Mouse (Mus musculus) hindbrain, postnatal 0 days (tissue): Measurements from ENCODE around the gene Cela2a. TPM values are rescaled to one million over a fixed set of nuclear protein-coding genes. Genes with fewer than 3 reads are reported as not detected.
A peak's percentile ranks its signal among the peaks of the same experiment; 100 is the strongest.

Experiments
- ATAC-seq: fragments of 200-750 bp; cut with Nextera tagmentation; 2 replicates; pipeline ENCODE4 v1.8.0; 2017; ENCODE audit warnings: mild to moderate bottlenecking, moderate TSS enrichment, moderate library complexity
- DNase-seq: peaks from one replicate; pipeline ENCODE4 v3.0.0-alpha.2; 2015; ENCODE audit warnings: low spot score
- H3K27ac ChIP-seq: fragments of 300-500 bp; sonication (generic); 2 replicates; pipeline ENCODE4 v1.5.1; 2014; ENCODE audit warnings: mild to moderate bottlenecking
- H3K27me3 ChIP-seq: fragments of 300-500 bp; sonication (generic); 2 replicates; pipeline ENCODE4 v1.6.1; 2014; ENCODE audit warnings: low read length, mixed read lengths; ENCODE audit not compliant: insufficient read depth
- H3K36me3 ChIP-seq: fragments of 300-500 bp; sonication (generic); 2 replicates; pipeline ENCODE4 v1.6.1; 2014; ENCODE audit warnings: low read length, mixed read lengths; ENCODE audit not compliant: insufficient read depth
- H3K4me1 ChIP-seq: fragments of 300-500 bp; sonication (generic); 2 replicates; pipeline ENCODE4 v1.6.1; 2014; ENCODE audit warnings: antibody characterized with exemption, low read length, mixed read lengths; ENCODE audit not compliant: insufficient read depth
- H3K4me2 ChIP-seq: fragments of 300-500 bp; sonication (generic); 2 replicates; pipeline ENCODE4 v1.6.1; 2014; ENCODE audit warnings: low read depth, mild to moderate bottlenecking, low read length, moderate library complexity, mixed read lengths
- H3K4me3 ChIP-seq: fragments of 300-500 bp; sonication (generic); 2 replicates; pipeline ENCODE4 v1.5.1; 2014; ENCODE audit warnings: low read length
- H3K9ac ChIP-seq: fragments of 300-500 bp; sonication (generic); replicated peaks from 2 replicates; pipeline ENCODE4 v1.6.1; 2014; ENCODE audit warnings: mild to moderate bottlenecking, low read length, moderate library complexity, mixed read lengths
- H3K9me3 ChIP-seq: fragments of 300-500 bp; sonication (generic); 2 replicates; pipeline ENCODE4 v1.6.1; 2016; ENCODE audit warnings: low read length, mixed read lengths
- CTCF ChIP-seq: IDR thresholded peaks from 2 replicates; pipeline ENCODE4 v1.5.1; 2016; ENCODE audit warnings: antibody characterized with exemption, control low read depth, low read depth
- WGBS: fragments of 180-500 bp; shearing (Covaris S2); extraction: QIAGEN DNeasy Blood & Tissue Kit; methylation state at CpG from one replicate; pipeline ENCODE4 v1.1.7; 2014; 5-methylcytosine and 5-hydroxymethylcytosine counted together
- polyA plus RNA-seq: library from polyadenylated mRNA; unstranded; fragments of >200 nt; fragmentation: Nextera tagmentation; extraction: Ambion mirVana; gene quantifications from 2 replicates; pipeline ENCODE4 v1.2.1, GENCODE M21; 2015
- total RNA-seq: library from RNA; depleted of rRNA; stranded (reverse); fragments of >200 nt; gene quantifications from 2 replicates; pipeline ENCODE4 v1.2.3, GENCODE M21; 2014

Gene Cela2a
- total and polyA plus RNA-seq, 2 experiments from 2014 or later, result 0.26 TPM; not detected in 1

DNA sequence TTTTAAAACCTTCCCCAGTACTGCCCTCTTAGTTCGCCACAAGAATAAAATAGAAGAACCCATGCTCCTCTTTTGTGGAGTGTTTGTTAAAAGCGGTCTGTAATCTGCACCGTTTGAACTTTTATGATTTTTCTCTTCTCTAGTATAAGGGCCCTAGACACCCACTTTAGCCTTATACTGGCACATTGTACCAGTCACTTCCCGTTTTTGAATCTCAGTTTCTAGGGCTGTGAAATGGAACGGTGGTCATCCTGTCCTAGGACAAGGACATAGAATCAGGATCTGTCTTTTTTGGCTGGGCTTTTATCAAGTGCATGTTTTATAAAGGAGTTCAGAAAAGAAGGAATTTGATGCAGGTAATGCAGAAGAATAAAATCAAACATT, 31.8 kb downstream of the Cela2a start:
- H3K4me3 ChIP-seq, result peak overlapping the region; percentile 72
- no peaks in the 10 kb centered on the region for H3K27me3 ChIP-seq
- no peak for DNase-seq
- no peak for ATAC-seq
- peak overlapping the region; percentile 94 for H3K27ac ChIP-seq
- TF ChIP-seq CTCF, result no peak
- H3K4me2 ChIP-seq, result peak overlapping the region; percentile 65
- 8% methylated on average over 5 of the region's 5 CpGs for WGBS
- peak overlapping the region; percentile 68 for H3K9ac ChIP-seq
- peaks cover 11% of the 10 kb centered on the region for H3K4me1 ChIP-seq
- no peaks in the 10 kb centered on the region for H3K36me3 ChIP-seq
- H3K9me3 ChIP-seq, result no peaks in the 10 kb centered on the region

DNA sequence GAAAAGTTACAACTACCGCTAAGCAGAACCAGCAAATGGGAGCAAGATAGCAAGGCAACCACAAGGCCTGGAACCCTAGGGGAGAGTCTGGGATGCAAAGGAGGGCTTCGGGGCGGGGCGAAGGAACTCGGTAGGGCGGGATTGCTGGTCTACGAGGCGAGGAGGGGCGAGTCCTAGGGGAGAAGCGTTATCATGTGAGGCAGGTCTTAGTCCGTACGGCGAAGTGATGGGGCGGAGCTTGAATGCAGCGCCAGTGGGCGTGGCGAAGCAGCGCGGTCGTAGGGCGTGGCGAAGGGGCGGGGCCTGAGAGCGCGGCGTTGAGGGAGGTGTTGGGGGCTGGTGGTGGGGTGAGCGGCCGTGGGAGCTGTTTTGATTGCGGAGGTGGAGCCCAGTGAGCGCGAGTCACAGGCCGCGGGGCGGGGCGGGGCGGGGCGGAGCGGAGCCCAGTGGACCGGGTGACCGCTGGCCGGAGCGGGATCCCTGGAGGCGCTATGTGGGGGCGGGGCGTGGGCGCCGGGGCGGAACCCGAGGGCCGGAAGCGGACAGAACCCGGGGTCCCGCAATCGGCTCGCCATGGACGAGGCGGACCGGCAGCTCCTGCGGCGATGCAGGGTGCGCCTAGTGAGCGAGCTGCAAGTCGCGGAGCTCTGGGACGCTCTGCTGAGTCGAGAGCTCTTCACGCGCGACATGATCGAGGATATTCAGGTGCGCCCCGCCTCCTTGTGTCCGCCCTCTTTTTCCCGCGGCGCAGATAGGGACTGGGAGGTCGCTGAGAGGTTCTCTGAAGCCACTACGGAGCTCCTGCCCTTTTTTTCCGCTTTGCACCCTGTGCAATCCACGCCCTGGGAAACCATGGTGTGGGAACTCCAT, 32.4 kb downstream of the Cela2a start, which contains the start of gene Casp9:
Casp9 (plus strand) TSS at position 331 of the 870 bp plus-strand sequence.
- DNase-seq (peak; percentile 96), ATAC-seq (peak; percentile 84)
- H3K27ac ChIP-seq, result peak within 1 kb of the TSS; percentile 94
- under 1% methylated on average over 67 of the region's 80 CpGs for WGBS
- H3K4me1 ChIP-seq, result peaks cover 11% of the 10 kb centered on the region
- H3K9ac ChIP-seq, result peak within 1 kb of the TSS; percentile 68
- no peaks in the 10 kb centered on the region for H3K27me3 ChIP-seq
- peak within 1 kb of the TSS; percentile 72 for H3K4me3 ChIP-seq
- peak within 1 kb of the TSS; percentile 65 for H3K4me2 ChIP-seq
- no peak for TF ChIP-seq CTCF
- H3K9me3 ChIP-seq, result no peaks in the 10 kb centered on the region
- H3K36me3 ChIP-seq, result no peaks in the 10 kb centered on the region

DNA sequence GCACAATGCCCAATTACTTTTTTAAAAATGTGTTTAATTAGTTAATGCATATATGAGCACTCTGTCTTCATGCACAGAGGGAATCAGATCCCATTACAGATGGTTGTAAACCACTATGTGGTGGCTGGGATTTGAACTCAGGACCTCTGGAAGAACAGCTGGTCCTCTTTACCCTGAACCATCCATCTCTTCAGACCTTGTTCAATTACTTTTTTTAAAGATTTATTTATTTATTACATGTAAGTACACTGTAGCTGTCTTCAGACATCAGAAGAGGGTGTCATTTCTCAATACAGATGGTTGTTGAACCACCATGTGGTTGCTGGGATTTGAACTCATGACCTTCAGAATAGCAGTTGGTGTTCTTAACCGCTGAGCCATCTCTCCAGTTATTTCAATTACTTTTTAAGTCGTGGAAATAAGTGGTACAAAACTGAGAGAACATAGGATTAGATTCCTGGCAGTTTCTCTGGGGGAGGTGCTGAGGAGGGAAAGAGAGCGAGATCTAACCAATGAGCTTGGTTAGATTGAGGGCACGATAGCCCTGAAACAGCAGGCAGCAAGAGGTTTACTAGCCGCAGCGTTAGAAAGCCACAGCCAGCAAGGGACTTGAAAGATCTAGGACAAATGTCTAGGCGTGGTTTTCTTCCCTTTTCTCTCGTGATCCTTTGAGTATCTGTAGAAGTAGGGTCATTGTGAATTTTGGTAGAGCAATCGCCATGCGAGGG, 33.2 kb downstream of the Cela2a start:
- ATAC-seq (no peak), DNase-seq (no peak)
- 10% methylated on average over 10 of the region's 10 CpGs for WGBS
- no peak for TF ChIP-seq CTCF
- H3K27ac ChIP-seq, result peak overlapping the region; percentile 94
- H3K4me1 ChIP-seq, result peaks cover 11% of the 10 kb centered on the region
- H3K9ac ChIP-seq, result peak overlapping the region; percentile 68
- H3K27me3 ChIP-seq, result no peaks in the 10 kb centered on the region
- H3K9me3 ChIP-seq, result no peaks in the 10 kb centered on the region
- H3K4me2 ChIP-seq, result peak overlapping the region; percentile 65
- peak overlapping the region; percentile 72 for H3K4me3 ChIP-seq
- H3K36me3 ChIP-seq, result no peaks in the 10 kb centered on the region; the same call in 1 of the 2 replicates

DNA sequence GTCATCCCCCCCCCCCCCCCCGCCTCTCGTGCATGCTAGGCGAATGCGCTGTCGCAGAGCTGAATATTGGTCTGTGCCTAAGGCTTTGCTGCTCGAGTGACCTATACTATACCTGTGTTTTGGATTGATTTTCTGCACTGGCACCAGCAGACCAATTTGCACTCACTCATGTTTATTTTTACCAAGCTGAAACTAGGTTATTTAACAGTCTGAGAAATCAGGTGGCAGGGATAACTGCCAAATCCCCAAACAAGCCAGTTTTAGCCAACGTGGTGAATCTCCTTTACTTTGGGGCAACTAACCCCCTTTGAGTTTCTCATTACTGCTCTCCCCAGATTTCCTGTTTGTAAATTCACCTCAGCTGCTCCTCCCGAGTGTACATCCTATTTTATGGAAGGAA, 34.0 kb downstream of the Cela2a start:
- no peak for TF ChIP-seq CTCF
- Histone ChIP-seq H3K4me1 (peaks cover 11% of the 10 kb centered on the region), H3K9me3 (no peaks in the 10 kb centered on the region), H3K4me3 (no peak overlapping the region), H3K36me3 (no peaks in the 10 kb centered on the region; the same call in 1 of the 2 replicates), H3K4me2 (no peak overlapping the region), H3K27ac (peak overlapping the region; percentile 94; the same call in 1 of the 2 replicates), H3K9ac (no peak overlapping the region), H3K27me3 (no peaks in the 10 kb centered on the region)
- WGBS, result 92% methylated on average over 8 of the region's 8 CpGs
- DNase-seq (no peak), ATAC-seq (no peak)

DNA sequence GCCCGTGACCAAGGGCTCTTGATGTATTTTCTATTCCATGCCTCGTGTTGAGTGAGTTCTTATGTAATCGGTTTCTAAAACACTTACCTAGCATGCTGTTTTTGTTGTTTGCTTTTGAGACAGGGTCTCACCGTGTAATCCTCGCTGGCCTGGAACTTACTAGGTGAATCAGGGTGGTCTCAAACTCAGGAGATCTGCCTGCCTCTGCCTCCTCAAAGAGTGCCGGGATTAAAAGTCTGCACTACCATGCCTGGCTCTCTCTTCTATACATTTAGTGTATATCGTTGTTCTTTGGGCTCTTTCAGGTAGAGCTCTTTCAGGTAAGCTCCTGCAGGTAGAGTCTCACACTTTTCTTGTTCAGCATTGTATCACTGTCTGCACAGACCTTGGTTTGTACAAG, 34.5 kb downstream of the Cela2a start:
- Histone ChIP-seq H3K9me3 (no peaks in the 10 kb centered on the region), H3K27me3 (no peaks in the 10 kb centered on the region), H3K4me2 (no peak overlapping the region), H3K27ac (no peak overlapping the region), H3K36me3 (no peaks in the 10 kb centered on the region; the same call in 1 of the 2 replicates), H3K9ac (no peak overlapping the region), H3K4me3 (no peak overlapping the region), H3K4me1 (peaks cover 11% of the 10 kb centered on the region)
- WGBS, result 86% methylated on average over 7 of the region's 7 CpGs
- TF ChIP-seq CTCF, result no peak
- ATAC-seq (no peak), DNase-seq (no peak)

DNA sequence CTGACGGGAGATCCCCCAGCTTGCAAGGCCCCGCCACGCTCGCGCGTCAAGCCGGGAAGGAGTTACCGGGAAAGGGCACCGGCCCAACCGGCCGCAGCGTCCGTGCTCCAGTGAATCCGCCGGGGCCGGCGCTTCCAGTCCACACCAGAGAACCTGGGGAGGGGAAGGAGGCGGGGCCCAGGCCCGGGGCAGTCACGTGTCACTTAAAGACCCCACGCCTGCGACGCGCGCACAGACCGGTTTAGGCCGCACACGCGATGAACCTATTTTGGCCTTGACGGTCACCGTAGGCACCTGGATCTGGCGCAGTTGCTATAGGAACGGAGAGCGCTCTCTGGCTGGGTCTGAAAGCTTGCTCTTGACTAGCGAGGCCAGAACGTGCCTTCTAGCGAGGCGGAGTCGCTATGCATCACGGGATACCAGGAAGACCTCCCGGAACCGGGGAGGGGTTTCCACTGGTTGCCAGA, 35.4 kb downstream of the Cela2a start, which contains the start of gene Dnajc16:
Dnajc16 (minus strand) TSS at position 408 of the 467 bp plus-strand sequence.
- Histone ChIP-seq H3K27me3 (no peaks in the 10 kb centered on the region), H3K27ac (peak within 1 kb of the TSS; percentile 88), H3K4me3 (peak within 1 kb of the TSS; percentile 98), H3K36me3 (peaks cover 3% of the 10 kb centered on the region; the same call in 1 of the 2 replicates), H3K4me1 (peaks cover 11% of the 10 kb centered on the region), H3K9ac (peak within 1 kb of the TSS; percentile 97), H3K9me3 (no peaks in the 10 kb centered on the region), H3K4me2 (peak within 1 kb of the TSS; percentile 93)
- WGBS, result under 1% methylated on average over 41 of the region's 42 CpGs
- DNase-seq (peak; percentile 100), ATAC-seq (peak; percentile 91)
- peak; percentile 37 for TF ChIP-seq CTCF
